Mouse (Mus musculus) midbrain, postnatal 0 days (tissue): ENCODE results near the gene Fmo5. TPM values are rescaled to one million over a fixed set of nuclear protein-coding genes. Genes with fewer than 3 reads are reported as not detected.
A peak's percentile ranks its signal among the peaks of the same experiment; 100 is the strongest.

Source experiments
- ATAC-seq: fragments of 200-750 bp; cut with Nextera tagmentation; 2 replicates; pipeline ENCODE4 v1.8.0; 2017; ENCODE audit warnings: moderate number of reproducible peaks, mild to moderate bottlenecking, moderate TSS enrichment, moderate library complexity; ENCODE audit not compliant: low FRiP score
- DNase-seq: peaks from one replicate; pipeline ENCODE4 v3.0.0-alpha.2; 2015; ENCODE audit warnings: low spot score
- H3K27ac ChIP-seq: fragments of 300-500 bp; sonication (generic); 2 replicates; pipeline ENCODE4 v1.5.1; 2014; ENCODE audit warnings: low read depth, mild to moderate bottlenecking, low read length, mixed read lengths
- H3K27me3 ChIP-seq: fragments of 300-500 bp; sonication (generic); 2 replicates; pipeline ENCODE4 v1.6.1; 2014; ENCODE audit warnings: low read length, control low read depth, mixed read lengths; ENCODE audit not compliant: insufficient read depth
- H3K36me3 ChIP-seq: fragments of 300-500 bp; sonication (generic); 2 replicates; pipeline ENCODE4 v1.6.1; 2014; ENCODE audit warnings: low read length, control low read depth, mixed read lengths; ENCODE audit not compliant: insufficient read depth
- H3K4me1 ChIP-seq: fragments of 300-500 bp; sonication (generic); 2 replicates; pipeline ENCODE4 v1.6.1; 2014; ENCODE audit warnings: mild to moderate bottlenecking, control low read depth, antibody characterized with exemption, low read length, mixed read lengths; ENCODE audit not compliant: insufficient read depth
- H3K4me2 ChIP-seq: fragments of 300-500 bp; sonication (generic); 2 replicates; pipeline ENCODE4 v1.6.1; 2014; ENCODE audit warnings: low read depth, mild to moderate bottlenecking, low read length, mixed read lengths; ENCODE audit not compliant: poor library complexity, severe bottlenecking
- H3K4me3 ChIP-seq: fragments of 300-500 bp; sonication (generic); 2 replicates; pipeline ENCODE4 v1.5.1; 2014; ENCODE audit warnings: low read depth, mild to moderate bottlenecking, low read length, moderate library complexity
- H3K9ac ChIP-seq: fragments of 300-500 bp; sonication (generic); replicated peaks from 2 replicates; pipeline ENCODE4 v1.6.1; 2014; ENCODE audit warnings: mild to moderate bottlenecking, low read length, moderate library complexity, mixed read lengths; ENCODE audit not compliant: poor library complexity, severe bottlenecking
- H3K9me3 ChIP-seq: fragments of 300-500 bp; sonication (generic); 2 replicates; pipeline ENCODE4 v1.6.1; 2016; ENCODE audit warnings: low read length, control low read depth
- CTCF ChIP-seq: IDR thresholded peaks from 2 replicates; pipeline ENCODE4 v1.5.1; 2016; ENCODE audit warnings: antibody characterized with exemption, mild to moderate bottlenecking
- WGBS: fragments of 180-500 bp; shearing (Covaris S2); extraction: QIAGEN DNeasy Blood & Tissue Kit; methylation state at CpG from one replicate; pipeline ENCODE4 v1.1.7; 2014; 5-methylcytosine and 5-hydroxymethylcytosine counted together
- polyA plus RNA-seq: library from polyadenylated mRNA; unstranded; fragments of >200 nt; fragmentation: Nextera tagmentation; extraction: Ambion mirVana; gene quantifications from 2 replicates; pipeline ENCODE4 v1.2.1, GENCODE M21; 2015
- total RNA-seq: library from RNA; depleted of rRNA; stranded (reverse); fragments of >200 nt; gene quantifications from 2 replicates; pipeline ENCODE4 v1.2.3, GENCODE M21; 2014

Gene Fmo5
- total and polyA plus RNA-seq, 2 experiments from 2014 or later = 0.38 to 0.60 TPM

DNA sequence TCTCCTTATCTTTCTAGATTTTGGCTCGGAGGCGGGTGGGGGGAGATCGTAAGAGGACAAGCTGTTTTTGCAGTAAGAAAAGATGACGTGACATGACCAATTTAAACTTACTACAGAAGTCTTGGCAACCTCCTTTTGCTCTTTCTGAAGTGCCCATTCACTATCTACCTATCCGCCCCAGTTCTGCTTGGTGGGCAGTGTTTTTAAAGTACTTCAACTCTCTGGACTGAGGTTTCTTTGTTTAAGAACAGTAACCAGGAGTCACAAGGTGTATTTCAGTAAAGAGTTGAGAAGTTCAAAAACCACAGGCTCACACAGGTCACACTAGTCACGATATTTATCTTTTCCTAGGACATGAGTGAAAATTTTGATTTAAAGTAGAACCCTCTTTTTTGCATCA lies 33.5 kb upstream of the Fmo5 start:
- H3K9ac ChIP-seq = no peak overlapping the region
- no peaks in the 10 kb centered on the region for H3K4me1 ChIP-seq
- 0 out of 2 replicates have a peak, but pooled peaks cover 2% of the 10 kb centered on the region for H3K36me3 ChIP-seq
- H3K9me3 ChIP-seq = no peaks in the 10 kb centered on the region
- WGBS = 94% methylated on average over 6 of the region's 6 CpGs
- ATAC-seq = no peak
- no peak for TF ChIP-seq CTCF
- no peaks in the 10 kb centered on the region for H3K27me3 ChIP-seq
- H3K4me2 ChIP-seq = no peak overlapping the region
- DNase-seq = no peak
- no peak overlapping the region for H3K27ac ChIP-seq
- no peak overlapping the region for H3K4me3 ChIP-seq

DNA sequence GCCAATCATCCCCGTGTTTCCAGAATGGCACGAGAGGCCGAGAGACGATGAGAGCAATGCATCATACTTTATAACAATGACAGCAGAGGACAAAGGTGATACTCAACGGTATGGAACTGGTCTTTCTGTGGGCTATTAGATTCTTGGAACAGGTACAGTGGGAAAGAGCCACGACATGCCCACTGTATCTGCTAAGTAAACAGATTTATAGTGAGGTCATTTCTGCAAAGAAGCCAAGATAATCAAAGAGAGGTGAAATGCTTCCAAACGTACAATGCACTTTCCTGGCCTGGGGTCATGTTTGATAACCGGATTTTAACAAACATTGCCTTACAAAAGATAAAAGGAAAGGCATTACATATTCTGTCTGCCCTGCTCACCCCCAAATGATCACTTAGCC lies 31.8 kb upstream of the Fmo5 start:
- Histone ChIP-seq H3K4me1 (no peaks in the 10 kb centered on the region), H3K36me3 (0 out of 2 replicates have a peak, but pooled peaks cover 2% of the 10 kb centered on the region), H3K9me3 (no peaks in the 10 kb centered on the region), H3K9ac (no peak overlapping the region), H3K4me2 (no peak overlapping the region), H3K4me3 (no peak overlapping the region), H3K27ac (no peak overlapping the region), H3K27me3 (no peaks in the 10 kb centered on the region)
- no peak for ATAC-seq
- no peak for TF ChIP-seq CTCF
- WGBS = 86% methylated on average over 8 of the region's 8 CpGs
- no peak for DNase-seq

DNA sequence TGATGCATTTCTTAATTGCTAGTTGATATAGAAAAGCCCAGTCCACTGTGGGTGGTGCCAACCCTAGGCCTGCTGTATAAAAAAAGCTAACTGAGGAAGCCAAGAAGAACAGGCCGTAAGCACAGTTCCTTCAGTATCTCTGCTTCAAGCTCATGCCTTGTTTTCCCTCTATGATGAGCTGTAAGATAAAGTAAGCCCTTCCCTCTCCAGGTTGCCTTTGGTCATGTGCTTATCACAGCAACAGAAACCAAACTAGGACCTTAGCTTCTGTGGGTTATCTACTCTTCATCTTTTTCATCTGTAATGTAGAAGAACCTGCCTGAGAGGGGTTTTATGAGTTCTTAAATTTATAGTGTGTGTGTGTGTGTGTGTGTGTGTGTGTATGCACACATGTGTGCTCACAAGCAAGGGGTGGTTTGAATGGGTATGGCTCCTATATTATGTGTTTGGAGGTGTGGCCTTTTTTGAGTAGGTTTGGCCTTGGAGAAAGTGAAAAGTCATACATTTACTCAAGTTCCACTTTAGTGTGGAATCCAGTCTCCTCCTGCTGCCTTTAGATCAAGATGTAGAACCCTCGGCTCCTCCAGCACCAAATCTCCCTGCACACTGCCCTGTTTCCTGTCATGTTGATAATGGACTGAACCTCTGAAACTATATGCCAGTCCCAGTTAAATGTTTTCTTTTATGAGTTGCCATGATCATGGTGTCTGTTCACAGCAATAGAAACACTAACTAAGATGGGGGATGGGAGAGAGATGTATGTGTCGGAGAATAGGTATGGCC lies 28.4 kb upstream of the Fmo5 start:
- H3K4me2 ChIP-seq = no peak overlapping the region
- H3K9ac ChIP-seq = no peak overlapping the region
- H3K27ac ChIP-seq = no peak overlapping the region
- H3K9me3 ChIP-seq = no peaks in the 10 kb centered on the region
- DNase-seq = no peak
- no peaks in the 10 kb centered on the region for H3K4me1 ChIP-seq
- peaks cover 6% of the 10 kb centered on the region for H3K36me3 ChIP-seq
- WGBS = 100% methylated on average over 3 of the region's 3 CpGs
- no peaks in the 10 kb centered on the region for H3K27me3 ChIP-seq
- TF ChIP-seq CTCF = no peak
- ATAC-seq = no peak
- no peak overlapping the region for H3K4me3 ChIP-seq

DNA sequence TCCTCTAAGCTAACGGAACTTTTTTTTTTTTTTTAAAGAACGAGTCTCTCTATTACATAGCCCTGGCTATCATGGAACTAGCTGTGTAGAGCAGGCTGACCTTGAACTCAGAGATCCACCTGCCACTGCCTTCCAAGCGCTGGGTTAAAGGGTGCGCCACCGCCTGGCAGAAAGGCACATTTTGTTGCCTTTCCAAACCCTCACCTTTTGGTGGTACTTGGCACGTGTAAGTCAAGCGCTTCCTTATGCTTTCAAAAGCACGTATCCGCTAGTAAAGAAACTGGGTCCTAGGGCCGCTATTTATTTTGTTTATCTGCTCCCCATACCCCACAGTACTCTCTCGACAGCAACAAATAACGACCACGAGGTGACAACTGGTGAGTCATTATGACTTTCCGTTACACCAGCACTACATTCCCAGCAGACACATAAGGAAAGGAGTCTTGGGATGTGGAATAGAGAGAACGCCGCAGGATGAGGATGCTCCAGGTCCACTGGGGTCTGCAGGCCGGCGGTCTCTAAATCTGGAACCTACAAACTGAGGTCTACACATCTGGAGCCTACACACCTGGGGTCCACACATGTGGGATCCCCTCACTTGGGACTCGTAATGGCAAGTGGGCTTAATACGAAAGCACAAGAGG lies 19.3 kb upstream of the Fmo5 start:
- WGBS = 4% methylated on average over 20 of the region's 20 CpGs
- ATAC-seq = no peak; the same call in 1 of the 2 replicates
- DNase-seq = peak; percentile 9
- Histone ChIP-seq H3K9me3 (no peaks in the 10 kb centered on the region), H3K9ac (peak overlapping the region; percentile 76), H3K27me3 (no peaks in the 10 kb centered on the region), H3K4me2 (peak overlapping the region; percentile 70), H3K4me1 (peaks cover 3% of the 10 kb centered on the region; the same call in 1 of the 2 replicates), H3K36me3 (no peaks in the 10 kb centered on the region), H3K4me3 (peak overlapping the region; percentile 80), H3K27ac (peak overlapping the region; percentile 85; the same call in 1 of the 2 replicates)
- peak; percentile 50 for TF ChIP-seq CTCF

DNA sequence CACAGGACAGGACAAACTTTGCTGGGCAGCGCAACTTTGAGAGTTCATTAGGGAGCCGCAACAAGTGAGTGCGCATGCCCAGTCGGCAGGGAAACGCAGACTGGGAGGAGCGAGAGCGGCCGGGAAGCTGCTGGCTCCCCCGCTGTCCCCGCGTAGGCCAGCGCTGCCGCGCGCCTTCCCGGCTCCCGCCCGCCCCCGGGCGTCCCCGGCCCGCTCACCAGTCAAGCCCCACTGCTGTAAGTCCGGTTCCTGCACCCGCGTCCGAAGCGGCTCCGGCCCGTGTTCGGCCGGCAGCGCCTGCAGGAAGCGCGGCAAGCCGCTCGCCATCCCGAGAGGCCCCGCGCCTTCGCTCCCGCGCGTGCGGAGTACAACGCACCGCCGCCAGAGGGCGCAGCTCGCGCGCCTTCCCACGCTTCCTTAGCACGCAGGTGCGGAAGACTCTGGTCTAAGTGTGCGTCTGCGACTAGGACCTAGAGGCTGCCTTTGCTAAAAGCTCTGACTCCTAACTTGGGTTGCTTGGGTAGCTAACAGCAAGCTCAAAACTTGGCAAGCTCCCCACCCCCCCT lies 18.7 kb upstream of the Fmo5 start, which contains the start of gene Chd1l:
Gene Chd1l (minus strand): TSS at position 359 of the 566 bp plus-strand sequence.
- Histone ChIP-seq H3K9me3 (no peaks in the 10 kb centered on the region), H3K9ac (peak within 1 kb of the TSS; percentile 76), H3K27ac (peak within 1 kb of the TSS; percentile 85), H3K4me1 (peaks cover 3% of the 10 kb centered on the region; the same call in 1 of the 2 replicates), H3K27me3 (no peaks in the 10 kb centered on the region), H3K4me2 (peak within 1 kb of the TSS; percentile 70), H3K4me3 (peak within 1 kb of the TSS; percentile 80), H3K36me3 (no peaks in the 10 kb centered on the region)
- TF ChIP-seq CTCF = peak; percentile 96
- ATAC-seq (peak; percentile 94), DNase-seq (peak; percentile 90)
- under 1% methylated on average over 45 of the region's 56 CpGs for WGBS
